Mouse (Mus musculus): ENCODE results near the gene Cd34. TPM values are rescaled to one million over a fixed set of nuclear protein-coding genes. Genes with fewer than 3 reads are reported as not detected.

Gene Cd34
- polyA plus RNA-seq, 1 experiment from 2014 or later, result 53.7 TPM

- H3K27ac ChIP-seq, result peak overlapping the region; percentile 88
- no peaks in the 10 kb centered on the region for H3K36me3 ChIP-seq
- H3K4me3 ChIP-seq, result peak overlapping the region; percentile 75
- H3K9me3 ChIP-seq, result no peaks in the 10 kb centered on the region
- peaks cover 12% of the 10 kb centered on the region for H3K27me3 ChIP-seq (ENCODE audit: insufficient read depth, poor library complexity, severe bottlenecking)
- under 1% methylated on average over 44 of the region's 44 CpGs for WGBS
- peak; percentile 66 for DNase-seq (ENCODE audit: low spot score)
- H3K4me1 ChIP-seq (replicated peaks), result peaks cover 20% of the 10 kb centered on the region
Measured at GRCm38 (mm10) chr1:194976517-194977370, 38.1 kb downstream of the Cd34 start.

- peaks cover 20% of the 10 kb centered on the region for H3K4me1 ChIP-seq (replicated peaks)
- 21% methylated on average over 1 of the region's 1 CpGs for WGBS
- no peaks in the 10 kb centered on the region for H3K9me3 ChIP-seq
- H3K4me3 ChIP-seq, result peak overlapping the region; percentile 75
- peaks cover 12% of the 10 kb centered on the region for H3K27me3 ChIP-seq (ENCODE audit: insufficient read depth, poor library complexity, severe bottlenecking)
- no peaks in the 10 kb centered on the region for H3K36me3 ChIP-seq
- no peak overlapping the region for H3K27ac ChIP-seq
- no peak for DNase-seq (ENCODE audit: low spot score)
Measured at GRCm38 (mm10) chr1:194977371-194977761, 38.7 kb downstream of the Cd34 start.

GRCm38 (mm10) chr1:194977946-194978720 lies 39.5 kb downstream of the Cd34 start:
- DNase-seq (ENCODE audit: low spot score), result no peak
- peaks cover 20% of the 10 kb centered on the region for H3K4me1 ChIP-seq (replicated peaks)
- H3K4me3 ChIP-seq, result no peak overlapping the region
- no peak overlapping the region for H3K27ac ChIP-seq
- no peaks in the 10 kb centered on the region for H3K9me3 ChIP-seq
- 58% methylated on average over 5 of the region's 5 CpGs for WGBS
- no peaks in the 10 kb centered on the region for H3K36me3 ChIP-seq
- H3K27me3 ChIP-seq (ENCODE audit: insufficient read depth, poor library complexity, severe bottlenecking), result peaks cover 12% of the 10 kb centered on the region

GRCm38 (mm10) chr1:194980826-194981435 lies 42.3 kb downstream of the Cd34 start:
- Histone ChIP-seq H3K36me3 (no peaks in the 10 kb centered on the region), H3K27ac (no peak overlapping the region), H3K4me3 (no peak overlapping the region), H3K27me3 (ENCODE audit: insufficient read depth, poor library complexity, severe bottlenecking) (no peaks in the 10 kb centered on the region; the same call in 1 of the 2 replicates), H3K4me1 (replicated peaks) (peaks cover 20% of the 10 kb centered on the region), H3K9me3 (no peaks in the 10 kb centered on the region)
- 78% methylated on average over 1 of the region's 1 CpGs for WGBS
- no peak for DNase-seq (ENCODE audit: low spot score)

GRCm38 (mm10) chr1:194982931-194983690 lies 44.5 kb downstream of the Cd34 start:
- 91% methylated on average over 5 of the region's 5 CpGs for WGBS
- DNase-seq (ENCODE audit: low spot score), result no peak
- no peak overlapping the region for H3K4me3 ChIP-seq
- peaks cover 5% of the 10 kb centered on the region for H3K4me1 ChIP-seq (replicated peaks)
- no peak overlapping the region for H3K27ac ChIP-seq
- no peaks in the 10 kb centered on the region for H3K9me3 ChIP-seq
- no peaks in the 10 kb centered on the region for H3K36me3 ChIP-seq
- no peaks in the 10 kb centered on the region for H3K27me3 ChIP-seq (ENCODE audit: insufficient read depth, poor library complexity, severe bottlenecking)

GRCm38 (mm10) chr1:194984914-194985313 lies 46.3 kb downstream of the Cd34 start:
- Histone ChIP-seq H3K9me3 (no peaks in the 10 kb centered on the region), H3K4me1 (replicated peaks) (no peaks in the 10 kb centered on the region), H3K27ac (no peak overlapping the region), H3K27me3 (ENCODE audit: insufficient read depth, poor library complexity, severe bottlenecking) (no peaks in the 10 kb centered on the region), H3K36me3 (no peaks in the 10 kb centered on the region), H3K4me3 (no peak overlapping the region)
- WGBS, result 83% methylated on average over 3 of the region's 3 CpGs
- no peak for DNase-seq (ENCODE audit: low spot score)

- H3K4me3 ChIP-seq, result no peak overlapping the region
- H3K27me3 ChIP-seq (ENCODE audit: insufficient read depth, poor library complexity, severe bottlenecking), result no peaks in the 10 kb centered on the region
- DNase-seq (ENCODE audit: low spot score), result no peak
- 86% methylated on average over 4 of the region's 4 CpGs for WGBS
- H3K36me3 ChIP-seq, result no peaks in the 10 kb centered on the region
- H3K9me3 ChIP-seq, result no peaks in the 10 kb centered on the region
- no peaks in the 10 kb centered on the region for H3K4me1 ChIP-seq (replicated peaks)
- no peak overlapping the region for H3K27ac ChIP-seq
Measured at GRCm38 (mm10) chr1:194985442-194986210, 47.0 kb downstream of the Cd34 start.

GRCm38 (mm10) chr1:194989024-194989423 lies 50.4 kb downstream of the Cd34 start:
- Histone ChIP-seq H3K9me3 (no peaks in the 10 kb centered on the region), H3K4me1 (replicated peaks) (no peaks in the 10 kb centered on the region), H3K27me3 (ENCODE audit: insufficient read depth, poor library complexity, severe bottlenecking) (no peaks in the 10 kb centered on the region), H3K36me3 (no peaks in the 10 kb centered on the region), H3K27ac (no peak overlapping the region), H3K4me3 (no peak overlapping the region)
- DNase-seq (ENCODE audit: low spot score), result no peak
- 85% methylated on average over 1 of the region's 1 CpGs for WGBS

GRCm38 (mm10) chr1:194990976-194991375 lies 52.4 kb downstream of the Cd34 start:
- H3K4me3 ChIP-seq, result no peak overlapping the region
- no peak overlapping the region for H3K27ac ChIP-seq
- no peaks in the 10 kb centered on the region for H3K4me1 ChIP-seq (replicated peaks)
- no peaks in the 10 kb centered on the region for H3K9me3 ChIP-seq
- no peak for DNase-seq (ENCODE audit: low spot score)
- no peaks in the 10 kb centered on the region for H3K36me3 ChIP-seq
- WGBS, result 90% methylated on average over 2 of the region's 2 CpGs
- no peaks in the 10 kb centered on the region for H3K27me3 ChIP-seq (ENCODE audit: insufficient read depth, poor library complexity, severe bottlenecking)

GRCm38 (mm10) chr1:194991654-194992053 lies 53.0 kb downstream of the Cd34 start:
- no peaks in the 10 kb centered on the region for H3K36me3 ChIP-seq
- 87% methylated on average over 2 of the region's 2 CpGs for WGBS
- no peak overlapping the region for H3K4me3 ChIP-seq
- no peak for DNase-seq (ENCODE audit: low spot score)
- no peaks in the 10 kb centered on the region for H3K9me3 ChIP-seq
- H3K4me1 ChIP-seq (replicated peaks), result no peaks in the 10 kb centered on the region
- H3K27ac ChIP-seq, result no peak overlapping the region
- H3K27me3 ChIP-seq (ENCODE audit: insufficient read depth, poor library complexity, severe bottlenecking), result no peaks in the 10 kb centered on the region

- no peak overlapping the region for H3K4me3 ChIP-seq
- no peak for DNase-seq (ENCODE audit: low spot score)
- 85% methylated on average over 5 of the region's 5 CpGs for WGBS
- H3K4me1 ChIP-seq (replicated peaks), result no peaks in the 10 kb centered on the region
- no peaks in the 10 kb centered on the region for H3K9me3 ChIP-seq
- H3K27ac ChIP-seq, result no peak overlapping the region
- H3K36me3 ChIP-seq, result no peaks in the 10 kb centered on the region
- no peaks in the 10 kb centered on the region for H3K27me3 ChIP-seq (ENCODE audit: insufficient read depth, poor library complexity, severe bottlenecking)
Measured at GRCm38 (mm10) chr1:194992589-194993317, 54.1 kb downstream of the Cd34 start.

All from hindbrain, embryonic 10.5 days (tissue).